Mouse (Mus musculus): ENCODE data around the gene Tsku.

Tsku gene

DNA sequence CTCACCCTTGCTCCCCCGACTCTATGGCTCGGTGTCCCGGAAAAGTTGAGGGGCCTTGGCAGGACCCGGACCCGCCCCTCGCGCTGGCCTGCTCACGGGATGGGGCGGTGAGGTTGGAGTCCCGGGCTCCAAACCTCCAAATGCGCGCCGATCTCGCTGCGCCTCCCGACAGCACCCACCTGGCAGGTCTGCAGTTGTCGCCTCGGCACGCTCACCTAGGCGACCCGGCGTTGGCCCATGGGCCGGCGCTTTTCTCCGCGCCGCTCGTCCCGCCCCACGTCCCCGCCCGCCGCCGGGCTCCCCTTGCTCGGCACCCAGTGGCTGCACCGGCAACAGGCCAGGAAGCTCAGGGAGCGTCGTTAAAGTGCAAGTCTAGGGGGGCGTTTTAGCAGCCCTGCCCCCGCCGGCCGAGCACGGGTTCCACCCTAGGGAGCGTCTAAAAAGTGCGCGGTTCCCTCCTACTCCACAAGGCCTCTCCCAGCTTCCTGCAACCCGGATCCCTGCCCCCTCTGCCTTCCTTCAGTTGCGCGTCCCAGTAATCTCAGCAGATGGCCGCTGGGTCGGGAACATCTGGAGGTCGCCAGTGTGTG lies at the start of gene Tsku:
Tsku (minus strand) TSS at position 266 of the 590 bp plus-strand sequence.
- DNase-seq (ENCODE audit: low read depth, low spot score), result peak; percentile 97

DNA sequence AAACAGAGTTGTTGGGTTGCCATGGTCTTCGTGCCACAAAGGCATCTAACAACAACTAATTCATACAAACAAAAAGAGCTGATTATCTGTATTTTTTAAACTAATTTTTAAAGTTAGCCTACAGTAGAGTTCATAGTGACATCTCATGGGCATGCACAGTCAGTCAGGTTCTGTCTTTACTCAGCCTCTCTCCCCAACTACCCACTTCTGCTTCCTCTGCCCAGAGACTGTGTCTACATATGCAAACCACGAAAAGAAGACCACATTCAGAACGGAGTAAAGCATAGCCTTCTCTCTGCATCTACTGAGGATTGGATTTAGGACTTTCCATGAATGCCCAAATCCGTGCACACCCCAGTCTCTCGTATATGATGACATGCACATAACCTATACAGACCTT lies 46.5 kb upstream of the Tsku start:
- DNase-seq (ENCODE audit: low read depth, low spot score), result no peak

DNA sequence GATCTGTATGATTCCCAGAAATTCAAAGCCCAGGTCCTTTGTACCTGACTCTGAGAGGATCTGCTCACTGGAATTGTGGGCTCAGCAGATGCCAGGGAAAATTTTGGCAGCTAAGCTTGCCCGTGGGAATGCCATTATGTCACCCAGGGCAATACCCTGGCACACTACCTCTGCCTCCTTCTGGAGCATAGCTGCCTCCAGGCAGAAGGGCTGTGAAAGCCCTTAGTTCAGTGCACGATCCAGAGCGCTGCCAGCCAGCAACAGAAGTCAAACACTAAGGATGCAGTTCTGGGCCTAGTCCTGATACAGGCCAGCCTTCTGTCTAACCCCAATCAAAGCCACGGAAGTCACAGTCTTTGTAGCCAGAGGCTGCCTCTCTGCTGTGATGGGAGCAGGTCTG lies 42.9 kb upstream of the Tsku start:
- DNase-seq (ENCODE audit: low read depth, low spot score), result no peak

DNA sequence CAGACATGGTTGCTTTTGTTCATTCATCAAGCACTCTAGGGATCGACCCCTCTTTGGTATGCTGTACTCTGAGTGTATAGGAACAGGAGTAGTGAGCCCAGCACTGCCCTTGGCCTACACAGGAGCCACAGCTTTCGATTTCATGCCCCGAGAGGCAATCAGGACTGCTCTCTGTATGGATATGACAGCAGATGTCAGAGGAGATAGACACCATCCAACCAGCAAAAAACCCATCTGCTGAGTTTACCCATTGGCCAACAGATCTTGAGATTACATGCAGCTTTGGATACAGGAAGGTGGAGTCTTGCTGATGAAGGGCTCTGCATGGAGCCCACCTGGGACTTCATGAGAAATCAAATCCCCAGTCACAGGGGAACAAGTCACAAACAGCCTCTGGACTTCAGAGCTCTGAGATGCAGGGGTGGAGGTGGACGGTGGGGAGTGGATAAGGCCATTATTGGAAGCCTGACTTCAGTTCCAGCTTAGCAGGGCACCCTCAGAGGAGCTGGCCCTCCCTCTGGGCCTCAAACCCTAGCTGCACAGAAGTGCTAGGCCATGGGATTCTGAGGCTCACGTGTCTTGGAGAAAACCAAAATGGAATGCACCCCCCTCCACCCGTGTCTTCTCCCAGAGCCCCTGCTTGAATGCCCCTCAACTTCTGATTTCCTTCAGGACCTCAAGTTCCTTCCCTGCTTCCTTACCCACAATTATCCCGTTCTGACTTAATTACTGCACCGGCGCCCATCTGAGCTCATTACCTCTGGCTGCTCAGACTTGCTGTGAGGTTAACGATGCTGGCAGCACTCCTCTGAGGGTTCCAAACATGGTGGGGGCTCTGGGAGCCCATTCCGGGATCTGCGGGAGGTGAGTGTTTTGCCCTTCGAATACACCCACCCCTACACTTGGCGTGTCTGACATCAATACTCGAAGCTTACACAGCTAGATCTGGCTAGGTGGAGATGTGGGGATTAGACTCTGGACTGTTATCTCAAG lies 41.8 kb upstream of the Tsku start:
- no peak for DNase-seq (ENCODE audit: low read depth, low spot score)

DNA sequence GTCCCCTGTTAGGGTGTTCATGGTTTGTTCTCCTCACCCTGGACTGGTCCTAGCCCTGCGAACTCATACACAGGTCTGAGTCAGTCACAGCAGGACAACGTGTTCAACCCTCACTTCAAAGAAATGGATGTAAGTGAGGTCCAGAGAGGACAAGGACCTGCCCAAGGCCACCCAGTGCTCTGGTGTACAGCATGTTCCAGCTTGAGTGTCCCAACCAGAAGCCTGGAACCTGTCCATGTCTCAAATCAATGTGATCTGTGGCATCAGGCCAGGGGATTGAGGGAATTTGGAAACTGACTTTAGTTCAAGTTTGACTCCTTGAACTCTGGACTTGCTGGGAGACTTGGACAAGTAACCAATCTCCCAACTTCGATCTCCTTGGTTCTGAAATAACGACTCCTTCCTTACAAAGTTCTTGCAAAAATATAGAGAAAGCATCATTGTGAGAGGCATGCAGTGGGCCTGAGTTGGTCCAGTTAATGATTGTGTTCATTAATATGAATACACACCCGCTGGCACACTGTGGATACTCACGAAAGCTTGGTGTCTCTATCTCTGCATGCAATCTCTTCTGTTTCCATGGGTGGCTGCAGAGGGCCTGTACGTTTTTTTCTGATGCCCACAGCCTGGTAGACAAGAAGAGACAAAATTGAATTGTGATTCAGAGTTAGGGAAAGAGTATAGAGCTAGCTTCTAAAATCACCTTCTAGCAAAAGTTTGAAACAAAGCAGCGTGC lies 31.5 kb upstream of the Tsku start:
- no peak for DNase-seq (ENCODE audit: low read depth, low spot score)

DNA sequence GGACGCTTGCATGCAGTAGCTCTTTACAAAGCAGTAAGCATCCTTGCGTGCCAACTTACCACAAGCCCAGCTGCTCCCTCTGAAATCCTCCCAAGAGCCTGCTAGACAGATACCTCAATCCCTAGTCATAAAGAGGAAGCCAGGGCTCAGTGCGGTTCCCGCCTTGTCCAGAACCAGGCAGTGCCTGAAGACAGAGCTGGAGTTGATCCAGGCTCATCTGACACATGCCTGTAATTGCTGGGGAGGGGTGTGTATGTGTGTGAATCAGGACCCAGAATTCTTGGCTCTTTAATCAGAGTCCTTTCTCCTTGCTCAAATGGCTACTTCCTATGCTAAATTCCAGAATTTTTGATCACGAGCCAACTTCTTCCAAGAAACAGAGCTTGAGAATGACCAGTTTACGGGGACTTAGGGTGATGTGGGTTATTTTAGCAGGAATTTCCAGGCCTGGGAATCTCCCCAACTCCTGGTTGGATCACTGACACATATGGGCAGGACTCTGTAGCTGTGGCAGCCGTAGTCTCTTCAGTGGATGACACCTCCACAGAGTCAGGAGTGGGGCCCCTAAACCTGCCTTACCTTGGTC lies 30.3 kb upstream of the Tsku start:
- peak; percentile 97 for DNase-seq (ENCODE audit: low read depth, low spot score)

DNA sequence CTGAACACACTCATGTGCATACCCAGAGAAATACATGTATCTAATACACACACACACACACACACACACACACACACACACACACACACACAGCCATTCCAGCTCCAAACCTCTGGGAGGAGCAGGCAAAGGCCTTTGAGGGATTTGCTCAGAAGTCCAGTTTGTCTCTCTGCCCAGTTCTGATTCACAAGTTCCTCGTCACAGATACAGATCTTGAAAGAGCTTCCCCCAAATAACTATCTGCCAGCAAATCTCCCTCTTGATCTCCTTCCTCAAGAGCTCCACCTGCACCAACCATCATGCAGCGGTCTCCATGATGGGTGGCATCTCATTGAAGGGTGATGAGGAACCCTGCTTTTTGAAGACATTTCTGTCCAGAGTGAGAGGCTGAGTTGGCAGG lies 29.4 kb upstream of the Tsku start:
- DNase-seq (ENCODE audit: low read depth, low spot score), result peak; percentile 92

DNA sequence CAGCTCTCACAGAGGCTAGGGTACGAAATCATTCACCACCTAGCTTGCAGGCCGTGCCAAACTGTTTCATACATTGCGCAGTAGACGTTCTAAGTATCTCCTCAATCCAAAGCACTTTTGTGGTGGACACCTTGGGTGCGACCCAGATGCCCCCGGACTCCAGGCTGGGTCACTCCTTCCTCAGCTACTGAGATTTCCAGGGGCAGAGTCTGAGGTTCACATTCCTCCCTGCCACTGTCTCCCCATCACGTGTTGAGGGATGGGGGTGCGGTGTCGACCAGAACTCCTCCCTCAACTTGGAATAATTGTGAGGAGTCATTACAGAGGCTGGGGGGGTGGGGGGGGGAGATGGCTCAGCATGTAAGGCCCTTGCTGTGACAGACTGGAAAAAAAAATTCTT lies 28.5 kb upstream of the Tsku start:
- no peak for DNase-seq (ENCODE audit: low read depth, low spot score)

DNA sequence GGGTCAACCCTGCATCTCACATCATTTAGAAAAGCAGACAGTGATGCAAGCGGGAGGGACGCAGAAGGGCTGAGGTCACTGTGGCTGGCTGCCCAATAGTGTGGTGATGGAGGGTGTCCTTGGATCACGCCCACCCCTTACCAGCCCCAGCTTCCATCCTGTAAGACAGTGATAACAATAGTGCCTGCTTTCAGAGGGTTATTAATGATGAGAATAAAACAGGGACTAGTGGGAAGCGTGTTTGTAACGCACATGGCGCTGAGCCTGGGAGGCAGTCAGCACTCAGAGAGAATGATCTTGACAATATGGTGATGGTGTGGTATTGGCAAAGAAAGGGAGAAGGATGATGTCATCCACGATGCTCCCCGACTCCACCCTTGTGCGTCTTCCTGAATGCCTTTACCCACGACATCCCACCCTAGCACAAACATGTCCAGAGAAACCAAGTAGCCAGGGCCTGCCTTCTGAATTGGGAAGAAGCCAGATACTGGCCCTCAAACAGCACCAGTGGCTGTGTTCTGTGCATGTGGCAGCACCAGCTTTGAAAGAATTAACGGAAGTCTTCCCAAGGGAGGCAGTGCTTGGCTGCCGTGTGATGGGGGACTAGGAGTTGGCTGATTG lies 27.9 kb upstream of the Tsku start:
- peak; percentile 33 for DNase-seq (ENCODE audit: low read depth, low spot score)

DNA sequence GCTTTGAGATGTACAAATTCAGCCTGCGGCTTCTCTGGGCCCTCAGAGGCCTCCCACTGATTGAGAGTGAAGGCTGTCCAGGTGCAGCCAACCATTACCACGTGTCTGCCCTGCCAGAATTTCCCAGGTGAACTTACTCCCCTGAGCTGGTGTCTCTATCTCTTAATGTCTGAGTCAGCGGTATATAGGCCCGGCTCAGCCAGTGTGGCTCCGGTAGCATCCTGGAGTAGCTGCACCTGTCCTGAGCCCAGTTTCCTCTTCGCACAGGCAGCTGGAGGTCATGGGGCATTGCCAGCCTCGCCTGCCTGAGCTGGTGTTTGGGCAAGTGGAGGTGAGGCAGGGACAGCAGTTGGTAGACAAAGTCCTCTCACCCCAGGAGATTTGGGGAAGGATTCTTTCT lies 26.1 kb upstream of the Tsku start:
- no peak for DNase-seq (ENCODE audit: low read depth, low spot score)

DNA sequence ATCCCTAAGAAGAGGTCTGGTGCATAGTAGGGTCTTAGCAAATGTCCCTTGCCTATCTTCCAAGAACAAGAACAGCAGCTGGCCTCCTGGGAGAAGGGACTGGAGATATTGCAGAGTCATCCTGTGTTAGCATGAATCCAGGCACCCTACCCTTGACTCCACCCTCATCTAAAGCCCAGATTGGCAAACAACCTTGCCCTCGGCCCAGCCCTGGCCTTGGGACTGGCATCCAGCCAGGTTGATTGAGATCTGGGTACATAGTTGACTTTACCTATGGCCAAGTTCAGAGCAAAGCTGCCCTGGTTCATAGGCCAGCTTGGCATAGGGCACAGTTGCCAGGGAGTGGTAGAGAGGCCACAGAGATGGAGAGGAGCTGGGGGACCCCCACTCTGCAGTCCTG lies 24.0 kb upstream of the Tsku start:
- no peak for DNase-seq (ENCODE audit: low read depth, low spot score)

DNA sequence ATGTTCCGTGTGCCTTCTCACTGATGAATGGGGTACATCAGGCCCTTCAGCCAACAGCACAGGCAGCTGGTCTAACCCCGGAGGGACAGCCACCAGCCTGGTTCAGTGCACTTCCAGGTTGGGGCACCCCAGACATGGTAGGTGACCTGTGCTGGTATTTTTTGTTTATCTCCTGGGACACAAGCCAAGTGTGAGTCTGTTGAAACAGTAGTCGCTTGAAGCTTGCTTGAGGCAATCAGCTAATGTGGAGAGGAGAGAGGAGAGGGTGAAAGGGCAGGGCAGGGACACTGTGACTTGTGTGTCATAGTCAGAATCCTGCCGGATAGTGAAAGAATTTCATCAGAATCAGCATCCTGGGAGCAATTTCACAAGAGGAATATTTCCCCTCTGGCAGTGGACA lies 22.2 kb upstream of the Tsku start:
- peak; percentile 52 for DNase-seq (ENCODE audit: low read depth, low spot score)

DNA sequence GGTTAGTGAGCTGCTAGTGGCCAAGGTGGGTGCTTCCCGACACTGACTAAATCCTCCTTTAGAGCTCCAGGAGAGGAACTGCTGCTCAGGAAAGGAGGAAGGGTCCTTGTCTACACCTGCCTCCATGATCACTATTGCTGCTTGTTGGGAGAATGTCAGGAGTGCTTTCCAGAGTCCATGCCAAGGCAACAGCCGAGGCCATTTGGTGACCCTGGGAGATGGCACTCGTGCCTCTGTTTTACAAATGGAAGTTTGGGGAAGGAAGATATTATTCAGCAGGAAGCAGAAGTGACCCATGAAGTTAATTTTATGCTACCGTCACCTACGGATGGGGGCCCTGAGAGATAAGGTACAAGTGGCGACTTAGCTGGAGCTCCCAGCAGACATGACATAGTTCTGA lies 21.7 kb upstream of the Tsku start:
- no peak for DNase-seq (ENCODE audit: low read depth, low spot score)

DNA sequence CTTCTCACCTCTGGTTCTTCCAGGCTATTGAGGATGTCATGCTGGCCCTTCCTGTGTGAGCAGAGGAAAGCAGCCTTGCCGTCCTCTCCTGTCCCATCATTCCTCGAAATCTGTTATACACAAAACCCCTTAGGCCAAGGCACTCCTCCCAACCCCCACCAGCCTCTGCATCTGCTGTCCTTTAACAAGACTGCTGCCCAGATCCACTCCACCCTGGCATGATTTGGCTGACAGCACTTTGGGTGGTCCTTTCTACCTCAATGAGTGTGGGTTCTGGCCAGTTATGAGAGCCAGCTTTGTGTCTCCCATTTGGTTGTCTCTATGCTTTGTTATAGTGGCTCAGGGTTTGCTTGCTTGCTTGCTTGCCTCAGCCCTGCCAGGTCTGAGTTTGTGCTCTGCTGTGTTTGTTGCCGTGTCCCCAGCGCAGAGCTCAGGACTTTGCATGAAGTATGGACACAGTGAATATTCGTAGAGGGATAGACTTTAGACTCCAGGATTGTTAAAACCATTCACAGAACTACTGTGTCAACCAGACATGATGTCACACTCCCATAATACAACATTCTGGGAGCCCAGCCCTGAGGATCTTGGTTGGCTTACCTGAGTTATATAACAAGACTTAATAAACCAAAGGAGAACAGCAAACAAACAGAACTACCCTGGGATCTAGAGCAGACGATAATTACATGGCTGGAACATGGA lies 19.2 kb upstream of the Tsku start:
- no peak for DNase-seq (ENCODE audit: low read depth, low spot score)

DNA sequence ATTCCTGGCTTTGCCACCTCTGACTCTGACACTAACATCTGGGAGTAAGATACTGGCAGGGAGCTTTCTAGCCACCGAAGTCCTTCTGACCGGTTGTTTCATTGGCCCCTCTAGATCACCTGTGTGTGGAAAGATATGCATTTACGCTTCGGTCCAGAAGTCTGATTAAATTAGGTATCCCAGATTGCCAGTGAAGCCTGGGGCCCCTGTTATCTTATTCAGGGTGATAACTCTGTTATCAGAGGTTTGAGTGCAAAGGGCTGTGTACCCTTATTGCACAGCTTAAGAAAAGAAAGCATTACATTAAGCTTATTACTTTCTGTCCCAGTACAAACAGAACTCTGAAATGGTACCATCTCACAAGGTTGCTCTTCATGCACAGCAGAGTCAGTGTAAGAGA lies 18.1 kb upstream of the Tsku start:
- DNase-seq (ENCODE audit: low read depth, low spot score), result no peak

DNA sequence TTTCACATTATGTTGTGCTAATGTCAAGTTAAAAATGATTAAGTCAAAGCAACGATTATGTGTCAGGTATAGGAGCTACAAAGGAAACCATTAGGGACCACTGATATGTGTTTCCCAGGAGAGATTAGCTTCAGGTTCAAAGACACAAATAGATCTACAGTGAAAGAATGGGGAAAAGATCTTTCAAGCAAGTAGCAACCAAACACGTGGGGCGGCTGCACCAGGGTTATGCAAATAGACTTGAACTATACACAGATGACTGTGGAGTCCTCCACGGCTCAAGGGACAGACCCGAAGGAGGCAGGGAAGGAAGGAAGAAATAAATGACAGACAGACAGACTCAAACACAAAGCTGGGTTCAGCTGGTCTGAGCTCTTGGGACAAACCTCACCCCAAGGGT lies 16.1 kb upstream of the Tsku start:
- no peak for DNase-seq (ENCODE audit: low read depth, low spot score)

DNA sequence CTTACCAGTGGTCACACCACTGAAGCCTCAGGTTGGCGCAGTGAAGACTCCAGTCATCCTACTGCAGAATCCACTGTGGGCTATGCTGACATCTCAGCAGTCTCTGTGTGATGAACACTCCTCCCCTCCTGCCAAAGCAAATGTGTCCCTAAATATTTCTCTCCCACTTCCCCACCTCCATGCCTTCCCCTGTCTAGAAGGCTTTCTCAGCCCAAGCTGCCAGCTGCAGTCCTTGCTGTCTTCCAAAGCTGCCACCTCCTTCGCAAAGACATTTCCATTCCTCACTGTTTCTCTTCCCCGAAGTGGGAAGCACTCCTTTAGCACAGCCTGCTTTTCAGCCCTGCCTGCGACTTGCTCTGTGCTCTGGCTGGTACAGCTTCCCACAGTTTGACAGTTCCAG lies 10.0 kb upstream of the Tsku start:
- DNase-seq (ENCODE audit: low read depth, low spot score), result no peak

DNA sequence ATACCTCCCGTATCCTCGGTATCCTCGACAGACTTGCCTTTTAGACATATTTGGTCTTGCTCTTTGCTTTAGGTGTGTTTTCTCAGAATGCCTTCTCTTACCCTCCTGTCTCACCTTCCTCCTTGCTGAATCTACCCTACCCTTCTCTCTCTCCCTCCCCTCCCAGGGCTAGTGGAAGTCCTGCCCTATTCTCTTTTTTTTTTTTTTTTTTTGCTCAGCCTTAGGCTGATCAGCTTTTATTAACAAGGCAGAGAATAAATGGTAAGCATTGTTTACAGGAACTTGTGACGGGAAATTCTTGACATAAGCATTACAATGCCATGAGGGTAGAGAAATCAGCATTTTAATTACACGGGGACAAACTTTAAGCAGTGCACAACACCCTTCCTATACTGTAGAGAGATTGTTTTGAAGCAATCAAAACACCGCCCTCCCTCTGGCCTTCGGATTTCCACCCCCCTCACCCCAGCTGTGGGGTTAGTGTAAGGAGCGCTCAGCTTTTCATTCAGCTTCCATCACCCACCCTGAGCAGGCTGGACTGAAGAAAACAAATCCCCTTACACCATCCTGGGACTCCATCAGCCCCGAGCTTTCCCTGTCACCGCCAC lies 8.7 kb upstream of the Tsku start:
- no peak for DNase-seq (ENCODE audit: low read depth, low spot score)

DNA sequence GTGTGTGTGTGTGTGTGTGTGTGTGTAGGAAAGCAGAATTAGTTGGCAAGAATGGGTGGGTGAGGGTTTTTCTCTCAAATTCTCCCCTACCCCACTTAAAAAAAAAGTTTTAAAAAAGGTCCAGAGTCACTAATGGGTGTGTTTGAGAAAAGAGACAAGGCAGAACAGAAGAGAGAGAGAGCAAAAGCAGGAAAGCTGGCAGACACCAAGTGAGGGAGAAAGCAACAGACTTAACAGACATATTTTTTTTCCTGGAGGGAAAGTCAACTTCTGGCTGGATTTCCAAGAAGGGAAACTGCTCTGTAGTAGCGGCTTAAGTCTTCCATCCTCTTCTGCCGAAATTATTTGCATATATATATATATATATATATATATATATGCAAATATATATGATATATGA lies 534 bp upstream of the Tsku start:
- DNase-seq (ENCODE audit: low read depth, low spot score), result no peak

DNA sequence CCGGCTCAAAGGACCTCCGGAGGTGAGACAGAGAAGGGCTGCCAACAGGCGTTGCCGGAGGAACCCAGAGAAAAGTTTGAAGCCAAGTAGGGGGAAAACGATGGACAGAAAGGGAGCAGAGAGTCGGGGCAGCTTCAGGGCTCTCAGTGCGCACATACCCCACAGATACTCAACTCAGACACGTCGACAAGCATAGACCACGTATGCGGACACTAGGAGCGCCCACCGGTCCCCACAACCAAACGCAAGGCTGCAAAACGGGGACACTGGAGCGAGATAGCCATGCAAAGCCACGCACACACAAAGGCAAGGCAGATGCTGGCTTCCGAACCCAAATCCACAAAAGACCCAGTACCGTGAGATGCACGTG lies 522 bp downstream of the Tsku start:
- peak; percentile 48 for DNase-seq (ENCODE audit: low read depth, low spot score)
